Mouse (Mus musculus) monocyte, adult 2 months (primary cell): ENCODE data around the gene Dhrs13.
"Not testable (repeated sequence)": the region's sequence is repeated elsewhere in the genome, so short reads cannot be mapped to it uniquely, and the experiment has no call there.

Source experiments
- DNase-seq, 2 experiments: peaks; one replicate each; pipeline ENCODE4 v3.0.0; 2022; ENCODE audit warnings: low spot score in 2 of 2, low read depth in 1 of 2

The Dhrs13 gene

DNA sequence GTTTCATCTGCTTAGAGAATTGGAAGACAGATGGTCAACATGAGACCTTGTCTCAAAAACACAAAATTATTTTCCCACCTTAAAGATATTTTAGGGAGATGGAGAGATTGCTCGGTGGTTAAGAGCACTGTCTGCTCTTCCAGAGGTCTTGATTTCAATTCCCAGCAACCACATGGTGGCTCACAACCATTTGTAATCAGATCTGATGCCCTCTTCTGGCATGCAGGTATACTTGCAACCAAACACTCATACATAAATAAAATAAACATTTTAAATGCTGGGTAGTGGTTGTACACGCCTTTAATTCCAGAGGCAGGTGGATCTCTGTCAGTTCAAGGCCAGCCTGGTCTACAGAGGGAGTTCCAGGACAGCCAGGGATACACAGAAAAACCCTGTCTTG is 8.8 kb downstream of the Dhrs13 start:
- DNase-seq, result no peak

DNA sequence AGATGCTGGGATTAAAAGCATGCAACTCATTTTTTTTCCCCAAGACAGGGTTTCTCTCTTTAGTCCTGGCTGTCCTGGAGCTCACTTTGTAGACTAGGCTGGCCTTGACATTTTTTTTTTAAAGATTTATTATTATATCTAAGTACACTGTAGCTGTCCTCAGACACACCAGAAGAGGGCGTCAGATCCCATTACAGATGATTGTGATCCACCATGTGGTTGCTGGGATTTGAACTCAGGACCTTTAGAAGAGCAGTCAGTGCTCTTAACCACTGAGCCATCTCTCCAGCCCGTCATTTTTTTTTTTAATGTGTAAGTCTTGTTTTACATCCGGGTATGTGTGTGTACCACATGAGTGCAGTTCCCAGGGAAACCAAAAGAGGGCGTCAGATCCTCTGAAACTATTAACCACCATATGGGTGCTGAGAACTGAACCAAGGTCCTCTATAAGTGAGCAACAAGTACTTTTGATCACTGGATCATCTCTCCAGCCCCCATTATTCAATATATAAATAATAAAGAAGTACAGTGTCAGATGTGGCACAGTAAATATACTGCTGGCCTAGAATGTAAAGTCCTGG is 10.3 kb downstream of the Dhrs13 start:
- DNase-seq, result not testable (repeated sequence)

DNA sequence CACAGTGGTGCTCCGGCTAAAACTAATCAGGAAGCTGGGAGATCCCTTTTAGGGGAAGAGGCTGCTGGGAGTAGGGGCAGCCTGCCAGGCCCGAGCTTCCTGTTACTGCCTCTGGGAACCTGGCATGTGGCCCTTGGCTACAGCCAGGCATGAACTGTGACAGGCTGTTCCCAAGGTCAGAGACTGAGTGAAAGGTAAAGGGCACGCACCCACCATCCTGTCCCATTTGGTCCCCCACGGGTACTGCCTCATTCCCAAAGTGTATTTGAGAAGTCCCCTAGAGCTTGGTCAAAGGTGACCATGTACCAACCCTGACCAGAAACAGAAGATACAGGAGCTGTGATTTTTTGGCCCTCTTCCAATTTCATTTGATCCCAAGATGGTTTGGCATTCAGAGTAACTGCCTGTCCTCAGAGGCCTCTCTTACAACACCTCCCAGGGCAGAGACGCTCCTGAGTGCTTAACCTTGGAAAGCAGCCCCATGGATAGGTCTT is 12.7 kb downstream of the Dhrs13 start:
- DNase-seq, result no peak

- not testable (repeated sequence) for DNase-seq
Measured at GRCm38 (mm10) chr11:78048637-78049036, 16.6 kb downstream of the Dhrs13 start.

- DNase-seq, result no peak
Measured at GRCm38 (mm10) chr11:78053078-78053477, 21.0 kb downstream of the Dhrs13 start.

- no peak for DNase-seq
Measured at GRCm38 (mm10) chr11:78056946-78057345, 24.9 kb downstream of the Dhrs13 start.

GRCm38 (mm10) chr11:78059833-78060757 is 28.0 kb downstream of the Dhrs13 start:
- no peak for DNase-seq

DNA sequence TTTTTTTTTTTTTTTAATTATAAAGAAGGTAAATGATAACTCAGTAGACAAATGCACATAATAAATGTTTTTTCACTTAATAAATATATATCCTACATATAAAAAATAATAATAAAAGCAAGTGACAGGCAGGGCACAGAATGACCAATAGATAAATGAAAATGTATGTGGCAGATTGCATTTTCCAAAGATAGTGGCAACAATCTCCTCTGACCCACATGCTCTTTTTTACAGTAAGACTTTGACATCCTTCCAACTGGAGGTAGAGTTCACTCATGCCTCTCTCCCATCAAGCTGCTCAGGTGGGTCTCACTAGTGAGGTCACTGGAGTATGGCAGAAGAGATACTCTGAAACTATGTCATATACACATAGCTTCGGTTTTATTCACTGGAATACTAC is 30.5 kb downstream of the Dhrs13 start:
- DNase-seq, result no peak

DNA sequence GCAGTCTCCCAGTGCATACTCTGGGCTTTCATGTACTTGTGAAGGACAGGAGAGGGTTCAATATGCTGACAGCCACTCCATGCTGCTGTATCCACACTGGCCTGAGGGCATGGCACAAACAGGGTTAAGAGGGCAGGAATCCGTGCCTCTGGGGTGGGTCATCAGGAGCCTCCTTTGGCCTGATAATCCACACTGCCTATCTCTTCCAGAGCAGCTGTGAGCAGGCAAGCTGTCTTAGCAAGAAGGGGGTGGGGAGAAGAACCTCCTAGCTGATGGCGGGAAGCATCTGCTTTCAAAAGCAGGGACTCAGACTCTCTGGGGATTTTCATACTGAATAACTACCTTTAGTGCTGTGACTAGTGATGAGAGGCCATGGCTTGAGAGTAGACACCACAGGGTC is 33.8 kb downstream of the Dhrs13 start:
- DNase-seq, result no peak

- no peak for DNase-seq
Measured at GRCm38 (mm10) chr11:78066641-78067040, 34.6 kb downstream of the Dhrs13 start.

- DNase-seq, result no peak
Measured at GRCm38 (mm10) chr11:78067566-78067965, 35.5 kb downstream of the Dhrs13 start.

- DNase-seq, result no peak
Measured at GRCm38 (mm10) chr11:78069130-78069529, 37.0 kb downstream of the Dhrs13 start.

DNA sequence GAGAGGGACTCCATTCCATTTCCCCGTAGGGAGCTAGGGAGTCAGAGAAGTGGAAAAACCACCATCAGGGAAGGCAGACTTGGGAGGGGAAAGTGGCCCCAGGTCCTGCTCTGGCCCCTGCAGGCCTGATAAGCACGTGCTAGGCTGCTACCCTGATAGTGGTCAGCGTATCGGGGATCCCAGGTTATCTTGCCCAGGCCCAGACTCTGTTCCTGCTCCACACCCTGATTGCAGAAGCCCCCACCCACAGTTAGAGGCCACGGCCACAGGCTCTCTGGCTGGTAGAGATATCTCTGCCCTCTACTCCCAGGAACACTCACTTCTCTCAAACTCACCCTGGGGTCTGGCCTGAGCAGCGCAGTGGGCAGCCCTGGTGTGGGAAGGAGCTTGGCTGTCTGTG is 37.6 kb downstream of the Dhrs13 start:
- no peak for DNase-seq

DNA sequence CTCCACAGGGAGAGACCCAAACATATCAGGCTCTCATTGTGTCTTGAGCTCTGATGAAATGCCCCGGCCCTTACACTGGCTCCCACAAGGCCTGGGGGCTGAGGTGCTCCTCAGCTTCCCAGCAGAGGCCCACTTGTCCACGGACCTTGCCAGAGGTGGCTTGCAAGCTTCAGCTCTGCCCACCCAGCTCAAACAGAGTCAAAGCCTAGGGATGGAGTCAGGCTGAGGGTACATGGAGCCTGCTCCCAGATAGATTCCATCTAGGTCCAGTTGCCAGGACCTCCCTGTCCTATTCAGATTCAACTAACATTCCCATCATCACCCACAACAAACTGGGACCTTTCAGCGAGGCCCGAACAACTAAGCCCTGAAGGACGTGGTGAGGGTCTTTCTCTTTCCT is 39.9 kb downstream of the Dhrs13 start:
- no peak for DNase-seq

GRCm38 (mm10) chr11:78072425-78073130 is 40.5 kb downstream of the Dhrs13 start:
- no peak for DNase-seq

DNA sequence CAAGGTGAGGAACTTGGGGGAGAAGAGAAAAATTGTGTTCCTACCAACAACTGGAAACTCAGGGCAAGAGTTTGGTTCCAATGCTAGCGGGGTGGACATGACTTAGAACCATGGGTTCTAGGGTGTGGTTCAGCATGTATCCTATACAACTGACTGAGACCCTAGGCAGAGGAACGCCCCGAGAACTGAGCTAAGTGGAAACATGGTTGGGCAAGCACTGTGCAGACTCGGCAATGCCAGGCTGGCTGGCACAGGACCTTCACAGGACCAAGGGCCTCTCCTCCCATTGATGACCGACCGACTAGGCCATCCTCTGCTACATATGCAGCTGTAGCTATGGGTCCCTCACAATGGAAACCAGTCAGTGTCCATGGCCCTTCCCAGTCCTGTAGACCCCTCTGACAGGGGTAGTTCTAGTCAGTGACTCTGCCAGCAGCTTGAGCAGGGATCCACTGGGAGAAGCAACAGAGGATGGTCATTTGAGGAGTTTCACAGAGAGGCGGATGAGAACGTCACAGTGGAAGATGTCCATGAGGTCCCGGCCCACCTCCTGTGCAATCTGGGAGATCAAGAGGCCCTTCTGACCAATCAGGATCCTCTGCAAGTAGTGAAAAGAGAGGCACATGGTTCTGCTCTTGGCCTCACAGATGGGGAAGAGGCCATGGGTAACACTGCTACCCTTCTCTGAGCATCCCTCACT is 41.6 kb downstream of the Dhrs13 start:
- DNase-seq, result no peak

DNA sequence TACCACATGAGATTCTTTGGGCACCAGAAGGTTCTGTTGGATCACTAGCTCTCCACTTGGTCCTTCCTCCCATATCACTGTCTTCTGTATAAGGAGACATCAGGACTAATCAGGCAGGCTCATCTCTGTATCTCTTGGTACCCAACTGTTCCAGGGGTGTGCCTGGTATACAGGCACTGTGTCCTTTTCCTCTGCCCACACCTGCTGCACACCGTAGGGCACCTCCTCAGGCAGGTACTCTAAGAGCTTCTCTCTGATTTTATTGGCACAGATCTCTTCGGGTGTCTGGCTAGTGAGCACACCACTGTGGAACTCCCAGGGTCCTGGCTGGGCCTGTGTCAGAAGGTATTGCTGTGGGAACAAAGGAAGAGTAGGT is 42.2 kb downstream of the Dhrs13 start:
- DNase-seq, result no peak

GRCm38 (mm10) chr11:78074666-78075065 is 42.6 kb downstream of the Dhrs13 start:
- DNase-seq, result no peak

- DNase-seq, result peak in 1 of 2 experiments; percentile 40
Measured at GRCm38 (mm10) chr11:78079961-78080921, 48.2 kb downstream of the Dhrs13 start, which contains the start of gene Eral1. Eral1 (minus strand) TSS chr11:78080383.

- DNase-seq, result no peak
Measured at GRCm38 (mm10) chr11:78083595-78083994, 51.5 kb downstream of the Dhrs13 start.
